14 mouse cellular contexts compared by ENCODE assay signal in the genomic region with DNA sequence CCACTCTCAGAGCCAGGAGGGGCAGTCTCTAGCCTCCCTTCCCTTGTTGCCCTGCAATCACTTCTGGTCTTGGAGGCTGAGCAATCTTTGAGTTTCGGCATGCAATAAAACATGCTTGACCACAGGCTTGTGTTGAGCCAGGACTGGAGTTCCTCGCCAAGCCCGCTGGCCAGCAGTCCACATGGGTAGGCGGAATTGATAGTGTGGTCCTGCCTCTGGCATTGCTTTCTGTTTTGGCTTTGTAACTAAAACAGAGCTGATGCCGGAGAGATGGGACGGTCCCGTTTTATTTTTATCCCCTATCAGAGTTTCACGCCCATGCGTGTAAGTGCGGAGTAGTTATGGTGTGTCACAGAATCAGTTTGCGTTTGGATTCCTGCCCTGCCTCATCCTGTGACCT. TPM values are rescaled to one million over a fixed set of nuclear protein-coding genes. Genes with fewer than 3 reads are reported as not detected.
DNase-seq lines count a peak whose midpoint lies in the region; ATAC-seq and TF ChIP-seq lines count a peak whose summit lies in the region.
"Had no signal": no experiment of that assay in that cellular context is flagged by ENCODE, and none has a peak within 500 bp of the region (broad histone marks: within the 10 kb centered on the region; RNA-seq: fewer than 3 reads in every experiment).

No protein-coding gene starts in this region.

- WGBS in lung, postnatal 0 days: 64% methylated on average over 11 of the region's 11 CpGs
- 29% methylated on average over 11 of the region's 11 CpGs for WGBS in heart, embryonic 14.5 days
- 92% methylated on average over 11 of the region's 11 CpGs for WGBS in hindbrain, embryonic 11.5 days

- H3K4me3 ChIP-seq in lung, postnatal 0 days (ENCODE audit: low read depth, low read length): no peak overlapping the region
- H3K4me3 ChIP-seq in heart, embryonic 14.5 days (ENCODE audit: control insufficient read depth in 1 of 2, insufficient read depth in 1 of 2, low read depth in 1 of 2, low read length in 2 of 2): peak overlapping the region; percentile 2 to 16; a peak in 3 of 4 replicates
- no peak overlapping the region for H3K4me3 ChIP-seq in myocyte
- no peak overlapping the region for H3K4me3 ChIP-seq in hindbrain, embryonic 11.5 days (ENCODE audit: low read depth, low read length)
- H3K4me3 ChIP-seq: layer of hippocampus, adult 2 months; limb, embryonic 12.5 days; stomach, embryonic 15.5 days had no signal

- no peak overlapping the region for H3K27ac ChIP-seq in lung, postnatal 0 days (ENCODE audit: low read length)
- no peak overlapping the region for H3K27ac ChIP-seq in heart, embryonic 14.5 days (replicated peaks in 1 of 2; ENCODE audit: control insufficient read depth in 1 of 2, insufficient read depth in 1 of 2, low read depth in 2 of 2, low read length in 2 of 2)
- no peak overlapping the region for H3K27ac ChIP-seq in hindbrain, embryonic 11.5 days (ENCODE audit: low read depth, low read length)
- H3K27ac ChIP-seq: layer of hippocampus, adult 2 months; limb, embryonic 12.5 days; macrophage; stomach, embryonic 15.5 days had no signal

- no peaks in the 10 kb centered on the region for H3K79me2 ChIP-seq in myocyte (ENCODE audit: control insufficient read depth, insufficient read depth)

- no peaks in the 10 kb centered on the region for H3K9me3 ChIP-seq in lung, postnatal 0 days (ENCODE audit: low read length)
- no peaks in the 10 kb centered on the region for H3K9me3 ChIP-seq in heart, embryonic 14.5 days (ENCODE audit: control insufficient read depth, low read length)
- no peaks in the 10 kb centered on the region for H3K9me3 ChIP-seq in hindbrain, embryonic 11.5 days (ENCODE audit: control insufficient read depth, low read length)
- H3K9me3 ChIP-seq: limb, embryonic 12.5 days; stomach, embryonic 15.5 days had no signal

- TF ChIP-seq EP300 in lung, postnatal 0 days (IDR thresholded peaks at IDR 0.05): no peak

- H3K36me3 ChIP-seq in lung, postnatal 0 days (ENCODE audit: insufficient read depth, low read length): no peaks in the 10 kb centered on the region
- H3K36me3 ChIP-seq in heart, embryonic 14.5 days (ENCODE audit: control insufficient read depth, insufficient read depth, low read length): no peaks in the 10 kb centered on the region
- H3K36me3 ChIP-seq in myocyte (ENCODE audit: control insufficient read depth, insufficient read depth): no peaks in the 10 kb centered on the region
- H3K36me3 ChIP-seq in hindbrain, embryonic 11.5 days (ENCODE audit: control insufficient read depth, insufficient read depth, low read length): no peaks in the 10 kb centered on the region
- H3K36me3 ChIP-seq: stomach, embryonic 15.5 days had no signal

- TF ChIP-seq POLR2A in myocyte (IDR thresholded peaks at IDR 0.05; ENCODE audit: insufficient read length, low read depth): no peak

- no peaks in the 10 kb centered on the region for H3K27me3 ChIP-seq in lung, postnatal 0 days (replicated peaks; ENCODE audit: insufficient read depth, low read length)
- H3K27me3 ChIP-seq in heart, embryonic 14.5 days (ENCODE audit: control insufficient read depth, insufficient read depth, low read length): no peaks in the 10 kb centered on the region
- H3K27me3 ChIP-seq in myocyte (ENCODE audit: control insufficient read depth, insufficient read depth, insufficient read length): no peaks in the 10 kb centered on the region
- no peaks in the 10 kb centered on the region for H3K27me3 ChIP-seq in hindbrain, embryonic 11.5 days (ENCODE audit: control insufficient read depth, insufficient read depth, low read length)
- H3K27me3 ChIP-seq: CH12.LX; stomach, embryonic 15.5 days had no signal

- TF ChIP-seq CTCF in lung, postnatal 0 days (IDR thresholded peaks at IDR 0.05): no peak

- peak; percentile 39 to 51 for DNase-seq in lung, adult 18-20 months
- DNase-seq in lung, postnatal 0 days (ENCODE audit: low spot score): no peak
- peak; percentile 54 to 80 for DNase-seq in gastrocnemius, adult 8-10 months (ENCODE audit: low spot score in 2 of 2)
- no peak for DNase-seq in kidney, postnatal 25 days
- no peak for DNase-seq in hindbrain, embryonic 11.5 days (ENCODE audit: low spot score)
- no peak for DNase-seq in kidney, adult 18-20 months
- DNase-seq: right cerebral cortex, adult 18-20 months had no signal

- no peak overlapping the region for H3ac ChIP-seq in myocyte (ENCODE audit: control insufficient read depth, insufficient read length)

- ATAC-seq in lung, postnatal 0 days: no peak
- ATAC-seq in heart, embryonic 14.5 days (ENCODE audit: insufficient number of reproducible peaks, insufficient read depth, low FRiP score, low read depth): no peak
- no peak for ATAC-seq in hindbrain, embryonic 11.5 days (ENCODE audit: low FRiP score)

- H3K4me1 ChIP-seq in lung, postnatal 0 days (ENCODE audit: insufficient read depth, low read depth, low read length): no peaks in the 10 kb centered on the region
- H3K4me1 ChIP-seq in heart, embryonic 14.5 days (ENCODE audit: control insufficient read depth in 2 of 2, insufficient read depth in 2 of 2, low read length in 2 of 2): peaks cover 11 to 17% of the 10 kb centered on the region in 2 experiments
- H3K4me1 ChIP-seq in hindbrain, embryonic 11.5 days (replicated peaks; ENCODE audit: control insufficient read depth, insufficient read depth, low read length): no peaks in the 10 kb centered on the region
- H3K4me1 ChIP-seq: stomach, embryonic 15.5 days had no signal

- H3K4me2 ChIP-seq in lung, postnatal 0 days (replicated peaks; ENCODE audit: low read depth, low read length): no peak overlapping the region
- H3K4me2 ChIP-seq in heart, embryonic 14.5 days (ENCODE audit: low read length): peak overlapping the region; percentile 58
- H3K4me2 ChIP-seq in myocyte (ENCODE audit: low read depth): no peak overlapping the region
- H3K4me2 ChIP-seq in hindbrain, embryonic 11.5 days (replicated peaks; ENCODE audit: low read depth, low read length): no peak overlapping the region
- H3K4me2 ChIP-seq: limb, embryonic 12.5 days; stomach, embryonic 15.5 days had no signal

- H3K9ac ChIP-seq in lung, postnatal 0 days (replicated peaks; ENCODE audit: low read depth): no peak overlapping the region
- no peak overlapping the region for H3K9ac ChIP-seq in heart, embryonic 14.5 days (ENCODE audit: low read length)
- no peak overlapping the region for H3K9ac ChIP-seq in hindbrain, embryonic 11.5 days (ENCODE audit: low read depth, low read length)
- H3K9ac ChIP-seq: limb, embryonic 12.5 days; stomach, embryonic 15.5 days had no signal

TF ChIP-seq in myocyte, 11 proteins besides CTCF, POLR2A, EP300 and RAD21:
- no peak for TF ChIP-seq TCF3 (IDR thresholded peaks at IDR 0.05; ENCODE audit: insufficient read length, low read depth)
- TF ChIP-seq CEBPB (IDR thresholded peaks at IDR 0.05; ENCODE audit: insufficient read depth, poor library complexity, severe bottlenecking): peak; percentile 65; the same call in 1 of the 2 replicates
- TF ChIP-seq POLR2AphosphoS2 (IDR thresholded peaks at IDR 0.05; ENCODE audit: insufficient read length, low read depth): no peak

RNA-seq across cellular contexts. Expression of gene Wnt5a, which starts 28.4 kb away (rescaled TPM):
- 23.2 and 31.8 TPM in 2 replicates for polyA plus RNA-seq in lung, postnatal 0 days (2015; fragmentation: Nextera tagmentation; extraction: Ambion mirVana)
- total RNA-seq in gastrocnemius, adult 8-10 months (2022): 1 to 10 TPM; 3.1 to 6.0 (median 4.2) TPM
- polyA plus RNA-seq in heart, embryonic 14.5 days (2014; fragmentation: Nextera tagmentation; extraction: Ambion mirVana): 15.3 and 17.7 TPM in 2 replicates
- 1.3 TPM for polyA plus RNA-seq in myocyte (2012; fragmentation: generic; extraction: Trizol)
- polyA plus RNA-seq in hindbrain, embryonic 11.5 days (2014; fragmentation: Nextera tagmentation; extraction: Ambion mirVana): 49.1 and 49.6 TPM in 2 replicates
- total RNA-seq: CH12.LX had no signal
- polyA plus RNA-seq: macrophage had no signal

Comparison
In these comparisons a context has a peak if more than half of its experiments do, and no peak if none do; other contexts are left out.
1. DNase-seq: peak in lung, adult 18-20 months (2 of 2) and gastrocnemius, adult 8-10 months (2 of 2); none in lung, postnatal 0 days (single experiment), kidney, postnatal 25 days (0 of 2), hindbrain, embryonic 11.5 days (single experiment) and kidney, adult 18-20 months (single experiment).
2. H3K4me3 ChIP-seq: peak in heart, embryonic 14.5 days (2 of 2); none in lung, postnatal 0 days (single experiment), myocyte (single experiment) and hindbrain, embryonic 11.5 days (single experiment).